Mouse (Mus musculus) spleen, adult 2 months (tissue): ENCODE results near the gene Serpinb8.

Source experiments
- CTCF ChIP-seq: fragments of 200-500 bp; IDR thresholded peaks from 2 replicates; pipeline ENCODE4 v1.5.1; 2011; ENCODE audit warnings: mild to moderate bottlenecking, inconsistent platforms; ENCODE audit not compliant: insufficient read depth, insufficient read length, insufficient replicate concordance; ENCODE audit errors: extremely low read depth
- POLR2A ChIP-seq: fragments of 200-500 bp; IDR thresholded peaks from 2 replicates; pipeline ENCODE4 v1.6.1; 2011; ENCODE audit warnings: low read depth, low read length, inconsistent platforms

DNA sequence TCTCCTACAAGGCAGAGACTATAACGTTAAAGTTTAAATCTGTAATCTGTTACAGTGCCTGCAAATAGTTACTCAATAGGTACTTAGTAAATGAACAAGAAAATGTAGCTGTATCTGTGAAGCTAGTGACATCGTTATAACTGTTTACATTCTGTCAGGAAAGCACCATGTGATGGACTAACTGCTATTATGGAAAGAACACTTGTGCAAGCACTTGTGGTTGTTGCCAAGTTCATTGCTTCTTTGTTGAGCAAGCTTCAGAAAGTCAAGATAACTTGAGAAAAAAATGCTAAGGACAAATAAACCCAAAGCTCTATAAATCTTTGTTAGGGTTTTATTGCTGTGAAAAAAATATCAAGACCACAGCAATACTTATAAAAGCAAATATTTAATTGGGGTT is 67.9 kb downstream of the Serpinb8 start:
- TF ChIP-seq CTCF (no peak), POLR2A (no peak)
